Mouse (Mus musculus): ENCODE data around the gene Sectm1b.
"Not testable (repeated sequence)": the region's sequence is repeated elsewhere in the genome, so short reads cannot be mapped to it uniquely, and the experiment has no call there.

Sectm1b gene

DNA sequence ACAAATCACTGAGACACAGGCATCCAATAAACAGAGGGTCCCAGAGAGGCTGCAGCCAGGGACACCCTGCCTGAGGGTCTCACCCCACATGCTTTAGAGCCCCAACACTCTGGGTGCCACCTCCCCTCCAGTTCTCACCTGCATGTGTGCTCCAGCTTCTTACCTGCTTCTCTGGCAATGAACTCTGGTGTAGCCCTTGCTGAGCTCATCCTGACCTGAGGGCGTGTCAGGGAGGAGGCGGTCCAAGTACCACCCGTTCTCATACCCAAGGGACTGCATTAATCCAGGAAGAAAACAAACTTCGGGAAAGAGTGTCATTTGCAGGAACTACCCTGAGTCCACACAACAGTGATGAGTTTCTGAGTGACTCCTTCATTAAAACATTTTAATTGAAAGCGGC, at the start of gene Sectm1b:
TSS of gene Sectm1b (minus strand) at position 191 of the 400 bp plus-strand sequence.
- no peak for DNase-seq (ENCODE audit: extremely low read depth, insufficient read length, low spot score)

DNA sequence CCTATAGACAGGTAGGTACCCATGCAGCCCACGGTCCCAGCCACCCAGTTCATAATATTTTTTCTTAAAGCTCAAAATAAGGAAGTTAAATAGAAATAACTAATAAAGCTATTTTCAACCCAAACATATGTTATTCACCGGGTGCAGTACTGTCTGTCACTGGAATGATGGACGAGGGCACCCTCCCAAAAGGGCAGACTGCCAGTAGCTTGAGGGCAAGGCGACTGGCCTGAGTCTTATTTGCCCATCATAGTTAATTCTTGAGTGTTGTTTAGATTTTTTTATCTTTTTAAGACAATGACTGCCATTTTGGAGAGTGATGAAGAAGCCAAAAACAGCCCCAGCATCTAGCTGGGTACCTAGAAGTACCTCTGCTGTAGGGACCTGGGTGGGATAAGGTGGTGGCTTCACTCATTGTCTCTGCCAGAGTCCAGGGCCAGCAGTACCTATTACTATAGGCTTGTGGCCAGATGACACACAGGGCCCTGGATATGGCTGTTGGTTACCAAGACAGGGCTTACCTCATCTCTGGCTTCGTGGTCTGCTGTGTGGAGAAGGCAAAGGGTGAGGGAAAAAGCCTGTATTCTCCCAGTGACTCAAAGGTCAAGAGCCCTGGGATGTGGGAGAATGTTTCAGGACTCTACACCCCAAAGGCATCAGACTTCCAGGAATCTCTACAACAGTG, 48.9 kb upstream of the Sectm1b start:
- peak; percentile 66 for DNase-seq (ENCODE audit: extremely low read depth, insufficient read length, low spot score)

DNA sequence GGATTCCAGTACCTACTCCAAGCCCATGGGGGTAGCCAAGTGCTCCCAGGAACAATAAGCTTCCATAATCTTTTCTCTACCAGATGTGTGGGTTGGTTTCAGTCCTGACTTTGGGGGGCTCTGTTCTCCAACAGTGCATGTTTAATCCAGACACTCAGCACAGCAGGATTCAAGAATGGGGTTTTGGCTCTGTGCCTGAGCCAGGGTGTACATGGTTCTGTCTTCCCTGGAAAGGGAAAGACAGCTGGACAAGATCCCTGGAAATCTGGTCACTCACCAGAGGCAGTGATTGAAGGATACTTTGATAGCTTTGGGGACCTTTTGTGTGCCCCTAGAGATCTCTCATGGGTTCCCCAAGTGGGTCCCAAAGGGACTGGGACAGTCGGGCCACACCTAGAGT, 48.2 kb upstream of the Sectm1b start:
- DNase-seq (ENCODE audit: extremely low read depth, insufficient read length, low spot score): no peak

DNA sequence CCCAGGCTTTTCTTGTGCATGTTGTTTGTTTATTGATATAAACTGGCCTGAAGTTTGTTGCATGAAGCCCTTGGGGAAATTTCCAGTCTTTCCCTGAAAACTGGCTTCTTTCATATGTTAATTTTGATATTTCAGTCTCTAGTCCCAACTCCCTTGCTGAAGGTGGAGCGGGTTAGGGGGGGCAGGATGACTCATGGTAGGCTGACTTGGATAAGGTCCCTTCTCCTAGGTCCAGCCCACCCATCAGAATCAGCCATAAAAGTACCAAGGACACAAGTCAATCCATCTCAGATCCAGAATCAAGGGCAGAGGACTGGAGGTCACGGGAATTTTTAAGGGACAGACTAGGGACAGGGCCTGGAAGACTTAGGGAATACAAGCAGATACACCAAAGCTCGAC, 47.7 kb upstream of the Sectm1b start:
- no peak for DNase-seq (ENCODE audit: extremely low read depth, insufficient read length, low spot score)

DNA sequence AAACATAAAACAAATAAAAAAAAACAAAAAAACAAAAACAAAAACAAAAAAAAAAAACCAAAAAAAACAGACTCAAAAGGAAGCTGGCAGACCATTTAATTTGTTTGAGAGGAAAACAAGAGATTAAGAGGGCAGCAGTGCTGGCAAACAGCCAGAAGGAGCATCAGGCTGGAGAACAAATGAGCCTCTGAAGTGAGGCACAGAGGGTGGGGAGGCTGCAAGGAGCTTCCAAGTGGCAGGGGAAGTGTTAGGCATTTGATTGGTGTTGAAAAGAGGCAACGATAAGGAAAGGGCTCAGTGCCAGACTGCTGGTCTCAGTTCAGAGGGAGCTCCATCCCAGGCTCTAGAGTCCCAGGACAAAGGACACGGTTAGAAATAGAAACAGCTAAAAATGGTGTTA, 46.6 kb upstream of the Sectm1b start:
- no peak for DNase-seq (ENCODE audit: extremely low read depth, insufficient read length, low spot score)

DNA sequence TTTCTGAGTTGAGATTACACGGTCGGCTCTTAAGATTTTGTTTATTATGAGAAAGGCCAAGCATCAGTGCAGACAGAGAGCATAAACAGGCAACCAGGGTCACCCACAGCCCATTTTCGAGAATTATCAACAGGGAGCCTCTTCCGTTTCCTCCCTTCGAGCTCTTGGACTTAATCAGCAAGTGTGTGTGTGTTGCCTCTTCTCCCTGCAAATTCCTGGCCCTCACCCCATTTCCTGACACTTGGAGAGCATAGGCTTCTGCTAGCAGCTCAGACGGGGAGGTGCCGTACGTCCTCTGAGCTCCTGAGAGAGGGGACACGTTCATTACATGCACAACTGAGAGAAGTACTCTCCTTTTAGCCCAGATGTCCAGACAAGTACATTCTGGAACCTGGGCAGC, 44.7 kb upstream of the Sectm1b start:
- no peak for DNase-seq (ENCODE audit: extremely low read depth, insufficient read length, low spot score)

DNA sequence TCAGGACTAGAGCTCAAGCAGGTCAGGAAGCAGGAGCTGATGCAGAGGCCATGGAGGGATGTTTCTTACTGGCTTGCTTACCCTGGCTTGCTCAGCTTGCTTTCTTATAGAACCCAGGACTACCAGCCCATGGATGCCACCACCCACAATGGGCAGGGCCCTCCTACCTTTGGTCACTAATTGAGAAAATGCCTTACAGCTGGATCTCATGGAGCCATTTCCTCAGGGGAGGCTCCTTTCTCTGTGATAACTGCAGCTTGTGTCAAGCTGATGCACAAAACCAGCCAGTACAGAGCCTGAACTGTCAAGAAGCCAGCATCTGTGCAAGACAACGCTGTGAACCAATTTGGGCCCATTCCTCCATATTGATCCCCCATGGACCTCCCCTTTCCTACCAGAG, 43.9 kb upstream of the Sectm1b start:
- DNase-seq (ENCODE audit: extremely low read depth, insufficient read length, low spot score): not testable (repeated sequence)

DNA sequence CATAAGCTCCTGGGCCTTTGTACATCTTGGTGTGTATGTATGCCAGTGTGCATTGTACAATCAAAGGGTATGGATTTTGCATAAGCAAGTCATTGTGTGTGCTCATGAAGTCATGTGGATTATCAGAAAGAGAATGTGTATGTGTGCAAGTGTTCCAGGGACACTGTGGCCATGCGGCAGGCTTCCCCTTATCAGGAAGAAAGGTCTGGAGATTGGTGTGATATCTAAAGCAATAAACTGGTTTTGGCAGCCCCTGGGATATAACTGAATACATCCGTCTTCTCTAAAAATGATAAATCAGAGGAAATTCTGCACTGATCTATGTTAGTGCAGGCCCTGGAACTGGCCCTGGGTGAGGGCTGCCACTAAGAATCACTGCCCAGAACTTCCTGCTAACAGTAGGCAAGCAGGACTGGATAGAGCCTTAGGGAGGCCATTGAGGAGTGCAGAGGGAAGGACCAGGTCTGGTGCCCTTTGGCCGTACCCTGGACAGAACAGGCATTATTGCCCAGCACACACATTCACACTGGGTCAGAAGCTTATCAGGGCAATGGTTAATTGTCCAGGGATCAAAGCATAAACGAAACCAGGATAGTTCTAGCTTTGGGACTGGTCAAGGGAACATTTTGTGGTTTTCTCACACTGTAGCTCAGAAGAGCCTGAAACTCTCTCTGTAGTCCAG, 37.9 kb upstream of the Sectm1b start:
- no peak for DNase-seq (ENCODE audit: extremely low read depth, insufficient read length, low spot score)

DNA sequence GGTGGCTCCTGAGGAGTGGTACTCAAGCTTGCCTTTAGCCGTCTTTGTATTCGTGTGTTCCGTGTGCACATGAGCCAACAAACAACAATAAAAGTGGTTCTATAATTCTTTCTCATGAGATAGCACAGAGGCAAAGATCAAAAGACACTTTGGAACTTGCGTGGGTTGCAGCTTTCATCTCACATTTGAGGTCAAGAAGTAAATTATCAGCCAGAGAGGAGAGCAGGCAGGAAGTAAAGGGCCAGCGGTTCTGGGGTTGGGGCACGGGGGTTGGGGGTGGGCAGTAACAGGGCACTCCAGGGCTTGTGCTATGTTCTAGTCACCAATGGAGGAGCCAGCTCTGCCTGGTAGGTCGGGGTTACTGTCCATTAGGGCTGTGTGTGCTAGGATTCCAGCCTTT, 37.3 kb upstream of the Sectm1b start:
- no peak for DNase-seq (ENCODE audit: extremely low read depth, insufficient read length, low spot score)

DNA sequence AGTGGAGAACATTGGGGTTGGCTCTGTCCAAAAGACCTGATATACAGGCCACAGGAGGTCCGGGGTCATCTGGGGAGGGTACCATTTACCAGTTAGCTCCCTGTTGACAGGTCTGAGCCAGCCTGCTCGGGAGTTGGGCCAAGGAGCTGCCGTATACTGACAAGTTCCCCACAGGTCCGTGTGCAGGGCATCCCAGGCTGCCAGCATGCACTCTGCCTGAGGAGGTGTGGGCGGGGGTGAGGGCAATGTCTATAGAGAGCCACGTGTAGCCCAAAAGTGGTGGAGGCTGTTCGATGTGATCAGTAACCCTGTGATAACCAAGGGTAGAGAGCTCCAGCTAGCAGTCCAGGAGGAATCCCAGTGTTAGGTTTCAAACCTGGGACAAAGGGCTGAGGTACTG, 36.4 kb upstream of the Sectm1b start:
- no peak for DNase-seq (ENCODE audit: extremely low read depth, insufficient read length, low spot score)

DNA sequence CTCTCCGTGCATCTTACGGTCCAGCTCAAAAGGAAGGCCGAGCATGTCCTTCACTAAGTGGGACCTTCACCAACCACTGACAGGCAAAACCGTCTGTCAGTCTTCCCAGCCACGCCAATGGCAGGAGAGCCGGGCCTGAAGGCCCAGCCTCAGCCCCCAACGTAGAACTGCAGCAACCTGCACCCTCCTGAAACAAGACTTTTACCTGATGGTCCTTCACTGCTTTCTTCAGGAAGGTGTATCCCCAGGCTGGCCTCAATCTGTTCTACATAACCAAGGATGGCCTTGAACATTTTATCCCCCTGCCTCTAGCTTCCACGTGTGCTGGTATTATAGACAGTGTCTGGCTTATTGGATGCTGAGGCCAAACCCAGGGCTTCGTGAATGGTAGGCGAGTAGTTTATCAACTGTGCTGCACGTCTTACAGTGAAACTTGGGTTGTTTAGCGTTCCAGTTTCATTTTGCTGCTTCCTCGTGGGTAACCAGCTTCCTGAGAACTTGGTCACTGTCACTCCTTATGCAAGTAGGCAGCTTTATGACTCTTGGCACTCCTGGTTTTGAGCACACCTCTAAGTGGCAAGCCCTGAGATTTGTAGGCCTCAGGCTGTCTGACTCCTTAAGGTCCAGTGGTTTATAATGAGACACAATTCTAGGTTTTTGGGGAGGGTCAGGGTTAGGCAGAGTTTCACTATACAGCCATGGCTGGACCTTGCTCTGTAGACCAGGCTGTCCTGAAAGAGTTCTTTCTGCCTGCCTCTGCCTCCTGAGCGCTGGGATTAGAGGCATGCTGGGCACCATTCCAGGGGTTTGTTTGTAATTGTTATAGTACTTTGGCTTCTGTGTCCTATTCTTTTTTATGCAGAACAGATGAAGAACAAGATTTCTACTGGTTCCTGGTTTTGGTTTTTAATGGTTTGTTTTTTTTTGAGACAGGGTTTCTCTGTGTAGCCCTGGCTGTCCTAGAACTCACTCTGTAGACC, 29.5 kb upstream of the Sectm1b start:
- no peak for DNase-seq (ENCODE audit: extremely low read depth, insufficient read length, low spot score)

DNA sequence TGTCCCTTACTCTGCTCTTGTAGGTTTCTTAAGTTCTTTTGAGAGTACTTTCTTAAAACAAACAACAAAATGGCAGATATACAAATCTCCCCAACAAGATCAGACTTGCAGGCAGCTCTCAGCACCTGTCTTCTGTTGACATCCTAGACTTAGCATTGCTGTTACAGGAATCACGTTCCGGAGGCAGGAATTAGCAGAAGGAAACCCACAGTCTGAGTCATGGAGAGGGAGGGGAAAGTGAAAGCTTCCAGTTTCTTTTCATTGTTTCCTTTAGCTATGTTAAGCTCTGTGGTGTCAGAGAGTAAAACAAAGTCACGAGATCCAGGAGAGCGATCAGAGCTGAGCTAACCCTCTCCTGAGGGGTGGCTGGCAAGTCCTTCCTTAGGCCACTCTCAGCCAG, 27.6 kb upstream of the Sectm1b start:
- peak; percentile 52 for DNase-seq (ENCODE audit: extremely low read depth, insufficient read length, low spot score)

DNA sequence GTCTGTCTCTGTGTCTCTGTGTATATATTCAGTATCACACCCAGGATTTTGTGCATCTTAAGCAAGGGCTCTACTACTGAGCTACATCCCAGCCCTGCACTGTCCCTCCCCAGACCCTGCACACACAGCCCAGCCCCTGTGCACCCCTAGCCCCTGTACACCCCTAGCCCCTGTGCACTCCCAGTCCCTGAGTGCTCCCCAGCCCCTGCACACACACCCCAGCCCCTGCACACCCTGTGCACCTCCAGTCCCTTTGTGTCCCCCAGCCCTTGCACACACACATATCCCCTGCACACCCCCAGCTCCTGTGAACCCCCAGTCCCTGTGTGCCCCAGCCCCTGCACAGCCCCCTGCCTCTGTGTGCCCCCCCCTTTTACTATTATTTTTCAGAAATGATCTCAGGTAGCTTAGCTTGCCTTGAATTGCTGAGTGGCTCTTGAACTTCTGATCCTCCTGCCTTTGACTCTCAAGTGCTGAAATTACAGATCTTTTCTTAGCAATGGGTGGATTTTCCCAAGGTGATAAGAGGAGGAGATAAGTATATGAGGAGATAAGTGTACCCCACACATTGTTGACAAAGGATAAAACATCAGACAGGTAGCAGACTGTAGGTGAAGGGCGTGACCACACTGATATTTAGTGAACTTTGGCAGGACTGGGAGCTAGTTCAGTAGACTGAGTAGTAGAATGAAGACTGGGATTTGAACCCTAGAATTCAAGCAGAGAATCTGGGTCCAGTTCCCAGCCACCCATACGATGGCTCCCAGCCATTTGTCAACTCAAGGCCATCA, 26.6 kb upstream of the Sectm1b start:
- DNase-seq (ENCODE audit: extremely low read depth, insufficient read length, low spot score): no peak

DNA sequence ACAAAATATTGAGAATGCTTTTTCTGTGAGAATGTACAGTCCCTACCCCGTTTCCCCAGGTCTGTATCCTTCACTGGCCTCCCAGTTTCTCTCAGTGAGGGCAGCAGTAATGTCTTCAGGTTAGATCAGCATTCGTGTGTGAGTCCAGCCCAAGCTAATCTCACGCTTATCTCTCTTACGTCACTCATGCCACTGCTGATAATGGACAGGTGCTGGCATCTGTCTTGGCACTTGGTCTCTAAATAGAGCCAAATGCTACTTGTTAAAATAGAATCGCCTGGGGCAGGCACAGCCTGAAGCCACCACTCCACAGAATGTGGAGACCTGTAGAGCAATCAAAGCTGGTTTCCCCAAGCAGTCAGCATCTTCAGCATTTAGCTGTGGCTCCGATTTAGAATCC, 25.6 kb upstream of the Sectm1b start:
- no peak for DNase-seq (ENCODE audit: extremely low read depth, insufficient read length, low spot score)

DNA sequence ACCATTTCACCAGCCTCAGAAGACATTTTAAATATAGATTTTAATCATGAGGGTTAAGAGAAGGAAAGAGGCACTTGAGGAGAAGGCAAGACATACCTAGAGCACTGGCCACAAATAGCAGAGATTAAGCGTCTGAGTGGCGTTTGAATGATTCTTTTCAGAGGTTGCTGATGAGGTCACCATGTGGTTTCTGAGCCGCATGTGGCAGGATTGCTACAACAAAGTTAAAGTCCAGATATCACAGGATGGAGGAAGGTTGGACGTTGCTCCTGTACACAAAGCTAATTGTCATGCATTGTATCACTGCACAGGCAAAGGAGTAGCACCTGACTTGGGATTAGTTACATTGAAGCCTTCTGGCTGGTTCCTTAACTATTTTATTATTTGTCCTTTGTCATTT, 22.9 kb upstream of the Sectm1b start:
- no peak for DNase-seq (ENCODE audit: extremely low read depth, insufficient read length, low spot score)

DNA sequence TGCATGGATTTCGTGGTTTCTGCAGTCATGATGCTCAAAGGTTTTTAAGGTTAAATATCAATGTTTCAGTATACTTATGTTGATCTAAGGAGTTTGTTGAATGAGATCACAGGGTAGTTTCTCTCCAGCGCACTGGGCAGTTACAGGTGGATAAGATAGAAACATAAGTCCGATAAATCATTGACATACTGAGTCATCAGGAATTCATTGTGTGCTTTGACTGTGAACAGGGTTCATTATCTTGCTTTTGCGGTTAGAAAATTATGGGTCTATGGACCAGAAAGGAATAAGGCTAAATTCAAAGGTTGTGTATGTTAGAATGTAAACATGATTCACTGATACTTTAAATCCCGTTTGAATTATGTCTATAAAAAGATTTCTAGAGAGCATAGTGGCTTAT, 21.8 kb upstream of the Sectm1b start:
- DNase-seq (ENCODE audit: extremely low read depth, insufficient read length, low spot score): no peak

DNA sequence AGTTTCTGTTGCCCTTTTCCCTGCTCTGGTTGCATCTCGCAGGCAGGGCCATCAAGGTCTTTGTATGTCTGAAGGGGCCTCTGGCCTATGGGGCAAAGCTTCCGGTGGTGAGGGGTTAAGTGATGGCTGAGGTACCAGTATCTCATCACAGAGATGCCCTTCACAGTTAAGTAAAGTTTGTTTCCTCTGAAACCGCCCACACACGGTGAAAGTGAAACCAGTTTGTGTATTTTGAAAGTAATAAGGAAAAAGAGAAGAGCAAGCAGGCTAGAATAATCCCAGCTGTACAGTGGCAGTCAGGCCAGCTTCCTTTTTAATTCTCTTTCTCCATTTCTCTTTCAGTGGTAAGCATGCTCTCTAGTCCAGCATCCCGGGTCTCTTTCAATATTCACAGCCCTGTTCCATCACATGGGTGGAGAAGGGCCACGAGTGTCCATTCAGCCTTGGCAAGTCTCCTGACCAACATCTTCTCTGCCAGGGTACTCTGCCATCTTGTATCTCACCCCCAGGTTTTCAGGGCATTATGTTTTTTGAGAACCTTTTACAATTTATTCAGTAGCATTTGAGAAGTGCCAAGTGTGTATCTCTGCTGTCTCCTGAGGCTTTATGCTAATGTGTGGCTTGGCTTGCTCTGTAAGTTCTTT, 19.6 kb upstream of the Sectm1b start:
- DNase-seq (ENCODE audit: extremely low read depth, insufficient read length, low spot score): peak; percentile 19

DNA sequence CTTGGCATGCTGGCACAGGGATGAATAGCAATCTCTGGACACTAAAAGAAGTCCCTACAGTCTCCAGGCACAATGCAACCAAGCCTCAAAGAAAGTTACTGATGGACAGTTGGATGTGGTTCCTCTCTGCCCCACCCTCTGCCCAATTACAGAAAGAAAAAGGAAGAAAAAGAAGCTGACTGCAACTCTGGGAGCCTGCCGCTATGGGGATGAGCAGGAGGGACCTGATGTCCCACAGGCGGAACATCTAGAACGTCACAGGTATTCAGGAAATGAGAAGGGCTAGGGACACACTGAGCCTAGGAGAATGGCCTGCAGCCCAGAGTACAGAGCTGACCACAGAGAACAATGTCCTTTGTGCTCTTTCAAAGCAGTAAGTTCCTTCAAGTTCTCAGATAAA, 18.9 kb upstream of the Sectm1b start:
- no peak for DNase-seq (ENCODE audit: extremely low read depth, insufficient read length, low spot score)

DNA sequence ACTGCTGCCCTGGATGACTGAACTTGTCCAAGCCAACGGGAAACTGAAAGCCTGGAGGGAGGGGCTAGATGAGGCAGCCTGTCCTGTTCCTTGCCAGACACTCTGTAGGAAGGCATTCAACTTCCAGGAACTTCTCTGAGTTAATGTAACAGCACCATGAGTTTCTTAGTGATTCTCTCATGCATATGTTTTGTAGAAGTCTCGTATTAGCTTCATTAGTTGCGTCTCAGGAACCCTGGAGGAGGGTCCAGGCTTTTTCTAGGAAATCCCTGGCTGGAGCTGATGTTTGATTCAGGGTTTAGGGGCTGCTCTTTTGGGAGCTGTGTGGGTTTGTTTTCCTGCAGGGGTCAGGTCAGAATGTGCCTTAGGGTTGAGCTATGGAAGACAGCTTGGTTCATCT, 17.8 kb upstream of the Sectm1b start, which contains the start of gene Sectm1a:
TSS of gene Sectm1a (minus strand) at position 101 of the 400 bp plus-strand sequence.
- DNase-seq (ENCODE audit: extremely low read depth, insufficient read length, low spot score): no peak

DNA sequence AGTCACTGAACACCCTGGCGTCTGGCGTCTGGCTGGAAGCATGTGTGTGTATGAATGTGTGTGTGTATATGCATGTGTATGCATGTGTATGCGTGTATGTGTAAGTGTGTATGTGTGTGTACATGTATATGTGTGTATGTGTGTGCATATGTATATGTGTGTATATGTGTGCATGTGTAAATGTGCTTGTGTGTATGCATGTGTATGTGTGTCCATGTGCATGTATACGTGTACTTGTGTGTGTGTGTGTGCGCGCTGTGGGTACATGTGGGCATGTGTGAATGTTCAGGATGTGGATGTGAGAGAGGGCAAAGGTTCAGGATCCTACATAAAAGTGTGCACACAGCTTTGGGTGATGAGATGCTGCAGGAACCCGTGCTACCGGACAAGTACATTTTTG, 17.0 kb upstream of the Sectm1b start:
- no peak for DNase-seq (ENCODE audit: extremely low read depth, insufficient read length, low spot score)

Data from 3134 (cell line).